Mouse (Mus musculus) forebrain, embryonic 14.5 days (tissue): Measurements from ENCODE around the gene Acbd7. TPM values are rescaled to one million over a fixed set of nuclear protein-coding genes. Genes with fewer than 3 reads are reported as not detected.
A peak's percentile ranks its signal among the peaks of the same experiment; 100 is the strongest.

ENCODE experiments used
- ATAC-seq: fragments of 200-750 bp; cut with Nextera tagmentation; 2 replicates; pipeline ENCODE4 v1.8.0; 2017; ENCODE audit warnings: mild to moderate bottlenecking, moderate library complexity
- DNase-seq: peaks from one replicate; pipeline ENCODE4 v3.0.0-alpha.2; 2015; ENCODE audit warnings: low spot score
- H3K27ac ChIP-seq: fragments of 300-500 bp; sonication (generic); 2 replicates; pipeline ENCODE4 v1.5.1; 2014; ENCODE audit warnings: low read depth, mild to moderate bottlenecking, control low read depth, low read length, moderate library complexity
- H3K27me3 ChIP-seq: fragments of 300-500 bp; sonication (generic); replicated peaks from 2 replicates; pipeline ENCODE4 v1.6.1; 2014; ENCODE audit warnings: low read length, control low read depth, mixed read lengths; ENCODE audit not compliant: control insufficient read depth, insufficient read depth
- H3K36me3 ChIP-seq: fragments of 300-500 bp; sonication (generic); 2 replicates; pipeline ENCODE4 v1.6.1; 2014; ENCODE audit warnings: low read length, control low read depth; ENCODE audit not compliant: control insufficient read depth, insufficient read depth
- H3K4me1 ChIP-seq: fragments of 300-500 bp; sonication (generic); 2 replicates; pipeline ENCODE4 v1.6.1; 2014; ENCODE audit warnings: antibody characterized with exemption, low read length, control low read depth; ENCODE audit not compliant: control insufficient read depth, insufficient read depth
- H3K4me2 ChIP-seq: fragments of 300-500 bp; sonication (generic); 2 replicates; pipeline ENCODE4 v1.6.1; 2014; ENCODE audit warnings: mild to moderate bottlenecking, control low read depth, low read length
- H3K4me3 ChIP-seq: fragments of 300-500 bp; sonication (generic); 2 replicates; pipeline ENCODE4 v1.5.1; 2014; ENCODE audit warnings: low read depth, low read length, control low read depth
- H3K9ac ChIP-seq: fragments of 300-500 bp; sonication (generic); 2 replicates; pipeline ENCODE4 v1.6.1; 2014; ENCODE audit warnings: mild to moderate bottlenecking, low read length, control low read depth, moderate library complexity
- H3K9me3 ChIP-seq: fragments of 300-500 bp; sonication (generic); replicated peaks from 2 replicates; pipeline ENCODE4 v1.6.1; 2016; ENCODE audit warnings: low read length, control low read depth, mixed read lengths; ENCODE audit not compliant: control insufficient read depth
- WGBS: fragments of 180-500 bp; shearing (Covaris S2); extraction: QIAGEN DNeasy Blood & Tissue Kit; methylation state at CpG from one replicate; pipeline ENCODE4 v1.1.7; 2014; 5-methylcytosine and 5-hydroxymethylcytosine counted together
- polyA plus RNA-seq: library from polyadenylated mRNA; unstranded; fragments of >200 nt; fragmentation: Nextera tagmentation; extraction: Ambion mirVana; gene quantifications from 2 replicates; pipeline ENCODE4 v1.2.1, GENCODE M21; 2014

Acbd7 gene
- polyA plus RNA-seq, 1 experiment from 2014 or later: 1.8 TPM

GRCm38 (mm10) chr2:3356311-3356710, 20.3 kb downstream of the Acbd7 start:
- Histone ChIP-seq H3K9me3 (no peaks in the 10 kb centered on the region), H3K27ac (no peak overlapping the region), H3K9ac (no peak overlapping the region), H3K4me2 (no peak overlapping the region), H3K4me1 (no peaks in the 10 kb centered on the region), H3K4me3 (no peak overlapping the region), H3K27me3 (no peaks in the 10 kb centered on the region), H3K36me3 (no peaks in the 10 kb centered on the region)
- ATAC-seq (no peak), DNase-seq (no peak)
- WGBS: 81% methylated on average over 3 of the region's 3 CpGs

- 81% methylated on average over 3 of the region's 3 CpGs for WGBS
- Histone ChIP-seq H3K9me3 (no peaks in the 10 kb centered on the region), H3K4me3 (no peak overlapping the region), H3K4me1 (no peaks in the 10 kb centered on the region), H3K4me2 (no peak overlapping the region), H3K9ac (no peak overlapping the region), H3K27me3 (no peaks in the 10 kb centered on the region), H3K36me3 (no peaks in the 10 kb centered on the region), H3K27ac (no peak overlapping the region)
- DNase-seq: no peak
- ATAC-seq: no peak
Observed at GRCm38 (mm10) chr2:3357887-3358286, 21.9 kb downstream of the Acbd7 start.

GRCm38 (mm10) chr2:3361067-3361466, 25.1 kb downstream of the Acbd7 start:
- no peaks in the 10 kb centered on the region for H3K36me3 ChIP-seq
- H3K4me2 ChIP-seq: no peak overlapping the region
- no peaks in the 10 kb centered on the region for H3K27me3 ChIP-seq
- ATAC-seq (no peak), DNase-seq (no peak)
- 90% methylated on average over 3 of the region's 3 CpGs for WGBS
- no peak overlapping the region for H3K9ac ChIP-seq
- no peaks in the 10 kb centered on the region for H3K9me3 ChIP-seq
- no peaks in the 10 kb centered on the region for H3K4me1 ChIP-seq
- H3K4me3 ChIP-seq: no peak overlapping the region
- no peak overlapping the region for H3K27ac ChIP-seq

GRCm38 (mm10) chr2:3365127-3365526, 29.2 kb downstream of the Acbd7 start:
- Histone ChIP-seq H3K36me3 (no peaks in the 10 kb centered on the region), H3K4me3 (no peak overlapping the region), H3K9me3 (no peaks in the 10 kb centered on the region), H3K27me3 (no peaks in the 10 kb centered on the region), H3K4me1 (no peaks in the 10 kb centered on the region), H3K4me2 (no peak overlapping the region), H3K9ac (no peak overlapping the region), H3K27ac (no peak overlapping the region)
- peak; percentile 4 for DNase-seq
- WGBS: 19% methylated on average over 4 of the region's 4 CpGs
- ATAC-seq: no peak

- Histone ChIP-seq H3K4me1 (no peaks in the 10 kb centered on the region), H3K27ac (no peak overlapping the region), H3K27me3 (no peaks in the 10 kb centered on the region), H3K4me2 (no peak overlapping the region), H3K36me3 (no peaks in the 10 kb centered on the region), H3K4me3 (no peak overlapping the region), H3K9ac (no peak overlapping the region), H3K9me3 (no peaks in the 10 kb centered on the region)
- ATAC-seq: no peak
- 74% methylated on average over 6 of the region's 6 CpGs for WGBS
- DNase-seq: no peak
Observed at GRCm38 (mm10) chr2:3387105-3387860, 51.3 kb downstream of the Acbd7 start.

Other genes with a start within 250 kb of the Acbd7 start
- gene Fam171a1, start 221.9 kb upstream of the Acbd7 start, polyA plus RNA-seq: 23.9 and 26.1 TPM in 2 replicates
- 77.0 and 97.4 TPM in 2 replicates for gene Nmt2, start 52.0 kb upstream of the Acbd7 start, polyA plus RNA-seq
- gene Rpp38, start 3.5 kb upstream of the Acbd7 start, polyA plus RNA-seq: 19.4 and 20.3 TPM in 2 replicates
- gene Olah, start 61.0 kb downstream of the Acbd7 start, polyA plus RNA-seq: not detected in 2 replicates
- gene Meig1, start 86.5 kb downstream of the Acbd7 start, polyA plus RNA-seq: 5.7 and 6.3 TPM in 2 replicates
- gene Dclre1c, start 88.0 kb downstream of the Acbd7 start, polyA plus RNA-seq: 7.3 and 7.8 TPM in 2 replicates
- 19.1 and 21.4 TPM in 2 replicates for gene Suv39h2, start 138.9 kb downstream of the Acbd7 start, polyA plus RNA-seq
- gene Gm45902, start 176.6 kb downstream of the Acbd7 start, polyA plus RNA-seq: 7.2 and 7.3 TPM in 2 replicates
- 91.7 and 92.6 TPM in 2 replicates for gene Hspa14, start 176.6 kb downstream of the Acbd7 start, polyA plus RNA-seq
- 0.11 and 0.30 TPM in 2 replicates for gene Cdnf, start 176.9 kb downstream of the Acbd7 start, polyA plus RNA-seq
- 75.4 and 77.3 TPM in 2 replicates for gene Fam107b, start 234.3 kb downstream of the Acbd7 start, polyA plus RNA-seq